Mouse (Mus musculus) lung, embryonic 15.5 days (tissue): ENCODE results near the gene AI661453. TPM values are rescaled to one million over a fixed set of nuclear protein-coding genes. Genes with fewer than 3 reads are reported as not detected.

ENCODE experiments used
- ATAC-seq: fragments of 200-750 bp; cut with Nextera tagmentation; 2 replicates; pipeline ENCODE4 v1.8.0; 2017; ENCODE audit warnings: moderate number of reproducible peaks, borderline replicate concordance; ENCODE audit not compliant: low FRiP score, low TSS enrichment; ENCODE audit errors: extremely low read depth
- H3K27ac ChIP-seq: fragments of 300-500 bp; sonication (generic); 2 replicates; pipeline ENCODE4 v1.5.1; 2015; ENCODE audit warnings: moderate library complexity, mild to moderate bottlenecking, inconsistent platforms
- H3K27me3 ChIP-seq: fragments of 300-500 bp; sonication (generic); 2 replicates; pipeline ENCODE4 v1.6.1; 2015; ENCODE audit warnings: inconsistent platforms
- H3K36me3 ChIP-seq: fragments of 300-500 bp; sonication (generic); 2 replicates; pipeline ENCODE4 v1.6.1; 2015; ENCODE audit warnings: inconsistent platforms
- H3K4me1 ChIP-seq: fragments of 300-500 bp; sonication (generic); 2 replicates; pipeline ENCODE4 v1.6.1; 2015; ENCODE audit warnings: inconsistent platforms
- H3K4me2 ChIP-seq: fragments of 300-500 bp; sonication (generic); 2 replicates; pipeline ENCODE4 v1.6.1; 2015; ENCODE audit warnings: inconsistent platforms, mild to moderate bottlenecking, moderate library complexity
- H3K4me3 ChIP-seq: fragments of 300-500 bp; sonication (generic); 2 replicates; pipeline ENCODE4 v1.5.1; 2015; ENCODE audit warnings: mild to moderate bottlenecking, inconsistent platforms
- H3K9ac ChIP-seq: fragments of 300-500 bp; sonication (generic); 2 replicates; pipeline ENCODE4 v1.6.1; 2015; ENCODE audit warnings: inconsistent platforms
- H3K9me3 ChIP-seq: fragments of 300-500 bp; sonication (generic); 2 replicates; pipeline ENCODE4 v1.6.1; 2016; ENCODE audit warnings: inconsistent platforms
- WGBS: fragments of 180-500 bp; shearing (Covaris S2); methylation state at CpG from one replicate; pipeline ENCODE4 v1.1.7; 2015; 5-methylcytosine and 5-hydroxymethylcytosine counted together
- polyA plus RNA-seq: library from polyadenylated mRNA; unstranded; fragments of >200 nt; fragmentation: Nextera tagmentation; extraction: Ambion mirVana; gene quantifications from 2 replicates; pipeline ENCODE4 v1.2.1, GENCODE M21; 2015

The AI661453 gene
- polyA plus RNA-seq, 1 experiment from 2014 or later: 2.4 TPM

DNA sequence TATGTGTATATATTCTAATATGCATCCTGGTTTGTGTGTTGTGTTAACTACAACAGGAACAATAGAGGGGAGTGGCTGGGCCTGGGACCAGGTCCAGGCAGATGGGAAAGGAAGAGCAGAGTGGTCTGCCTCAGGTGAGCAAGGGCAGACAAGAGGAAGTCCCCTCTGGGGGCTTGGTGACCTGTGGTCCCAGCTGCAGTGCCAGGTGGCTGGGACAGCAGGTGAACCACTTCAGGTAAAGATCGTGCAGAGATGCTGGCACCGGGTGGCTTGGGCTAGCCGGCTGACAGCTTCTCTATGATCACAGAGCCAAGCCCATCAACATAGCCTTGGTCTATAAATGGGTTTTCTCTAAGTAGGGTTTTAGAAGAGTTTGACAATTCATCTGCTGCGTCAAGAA lies 33.7 kb downstream of the AI661453 start:
- Histone ChIP-seq H3K4me3 (no peak overlapping the region), H3K36me3 (no peaks in the 10 kb centered on the region), H3K9me3 (no peaks in the 10 kb centered on the region), H3K27me3 (peaks cover 25% of the 10 kb centered on the region), H3K9ac (no peak overlapping the region), H3K4me1 (peaks cover 32% of the 10 kb centered on the region), H3K4me2 (no peak overlapping the region), H3K27ac (no peak overlapping the region)
- 86% methylated on average over 4 of the region's 4 CpGs for WGBS
- ATAC-seq: no peak

DNA sequence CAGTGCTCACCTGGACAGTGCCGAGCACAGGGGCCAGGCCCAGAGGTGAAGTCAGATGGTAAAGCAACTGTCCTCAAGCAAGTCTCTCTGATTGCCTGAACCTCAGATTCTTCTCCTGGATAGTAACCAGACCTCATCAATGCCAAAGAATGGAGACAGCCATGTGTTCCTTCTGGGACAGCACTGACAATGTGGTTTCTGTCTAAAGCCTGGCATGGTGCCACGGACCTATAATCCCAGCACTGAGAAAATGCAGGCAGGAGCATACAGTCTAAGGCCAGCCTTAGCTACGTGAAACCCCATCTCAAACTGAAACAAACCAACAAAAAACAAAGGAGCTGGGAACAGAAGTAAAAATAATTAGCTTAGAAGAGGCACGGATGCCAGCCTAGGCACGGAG lies 34.3 kb downstream of the AI661453 start:
- Histone ChIP-seq H3K4me3 (no peak overlapping the region), H3K4me1 (peaks cover 32% of the 10 kb centered on the region), H3K36me3 (no peaks in the 10 kb centered on the region), H3K27me3 (peaks cover 20% of the 10 kb centered on the region), H3K27ac (no peak overlapping the region), H3K9ac (no peak overlapping the region), H3K4me2 (no peak overlapping the region), H3K9me3 (no peaks in the 10 kb centered on the region)
- ATAC-seq: no peak
- WGBS: 73% methylated on average over 5 of the region's 5 CpGs

- H3K4me1 ChIP-seq: peaks cover 31% of the 10 kb centered on the region
- H3K27ac ChIP-seq: peak overlapping the region; percentile 33
- no peaks in the 10 kb centered on the region for H3K9me3 ChIP-seq
- no peak; the same call in none of the 2 replicates for ATAC-seq
- H3K27me3 ChIP-seq: peaks cover 9% of the 10 kb centered on the region
- 30% methylated on average over 15 of the region's 15 CpGs for WGBS
- no peak overlapping the region for H3K4me2 ChIP-seq
- no peak overlapping the region for H3K4me3 ChIP-seq
- no peaks in the 10 kb centered on the region for H3K36me3 ChIP-seq
- no peak overlapping the region for H3K9ac ChIP-seq
Measured at GRCm38 (mm10) chr17:47472435-47473350, 36.3 kb downstream of the AI661453 start.

DNA sequence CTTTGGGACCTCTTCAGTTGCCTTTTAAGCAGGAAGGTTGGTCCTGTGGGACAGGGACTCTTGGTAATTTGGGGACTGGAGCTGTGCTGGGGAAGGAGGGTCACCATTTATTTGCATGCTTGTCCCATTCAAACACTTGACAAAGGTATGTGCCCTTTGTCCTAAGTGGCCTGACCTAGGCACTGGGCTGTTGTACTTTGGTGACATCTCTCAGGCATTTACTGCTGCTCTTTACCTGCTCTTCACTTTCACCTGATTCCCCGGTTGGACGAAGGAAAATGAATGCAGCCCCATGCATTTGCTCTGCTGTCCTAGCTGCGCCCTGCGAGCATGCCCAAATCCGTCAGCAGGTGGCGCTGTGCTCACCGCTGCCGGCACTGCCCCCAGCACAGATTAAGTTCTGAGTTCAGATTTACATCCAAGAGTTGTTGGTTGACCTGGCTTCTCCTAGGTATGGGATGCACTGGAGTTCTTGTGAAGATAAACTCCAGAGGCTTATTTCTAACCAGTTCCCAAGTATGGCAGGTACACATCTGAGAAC lies 37.1 kb downstream of the AI661453 start:
- H3K4me1 ChIP-seq: peaks cover 23% of the 10 kb centered on the region
- no peak overlapping the region for H3K9ac ChIP-seq
- no peak overlapping the region for H3K4me3 ChIP-seq
- no peak for ATAC-seq
- WGBS: 14% methylated on average over 8 of the region's 8 CpGs
- no peak overlapping the region for H3K4me2 ChIP-seq
- no peaks in the 10 kb centered on the region for H3K36me3 ChIP-seq
- no peak overlapping the region for H3K27ac ChIP-seq
- H3K9me3 ChIP-seq: no peaks in the 10 kb centered on the region
- peaks cover 4% of the 10 kb centered on the region; the same call in 1 of the 2 replicates for H3K27me3 ChIP-seq

DNA sequence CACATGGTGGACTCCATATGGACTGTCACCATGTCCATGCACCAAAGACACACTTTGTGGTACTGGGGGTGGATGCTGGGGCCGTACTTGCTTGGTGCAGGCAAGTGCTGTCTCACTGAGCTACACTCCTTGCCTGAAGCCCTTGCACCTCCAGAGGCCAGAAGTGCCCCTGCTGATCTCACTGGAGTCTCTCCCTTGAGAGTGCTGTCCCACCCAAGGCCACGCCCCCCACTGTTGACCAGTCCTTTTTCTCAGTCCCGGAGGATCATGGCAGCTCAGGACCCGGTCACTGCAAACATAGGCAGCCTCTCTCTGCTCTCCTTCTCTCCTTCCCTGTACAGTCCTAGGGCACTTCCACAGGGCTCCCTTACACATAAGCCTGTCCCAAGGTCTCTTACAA lies 37.8 kb downstream of the AI661453 start:
- Histone ChIP-seq H3K4me1 (peaks cover 21% of the 10 kb centered on the region), H3K27me3 (0 out of 2 replicates have a peak, but pooled peaks cover under 1% of the 10 kb centered on the region), H3K9ac (no peak overlapping the region), H3K27ac (no peak overlapping the region), H3K4me3 (no peak overlapping the region), H3K9me3 (no peaks in the 10 kb centered on the region), H3K36me3 (no peaks in the 10 kb centered on the region), H3K4me2 (no peak overlapping the region)
- WGBS: 62% methylated on average over 4 of the region's 4 CpGs
- no peak for ATAC-seq

GRCm38 (mm10) chr17:47475181-47475580 lies 38.8 kb downstream of the AI661453 start:
- H3K9ac ChIP-seq: no peak overlapping the region
- peaks cover 25% of the 10 kb centered on the region for H3K4me1 ChIP-seq
- no peak for ATAC-seq
- 82% methylated on average over 4 of the region's 4 CpGs for WGBS
- no peak overlapping the region for H3K27ac ChIP-seq
- H3K9me3 ChIP-seq: no peaks in the 10 kb centered on the region
- H3K27me3 ChIP-seq: no peaks in the 10 kb centered on the region
- no peak overlapping the region for H3K4me3 ChIP-seq
- no peak overlapping the region for H3K4me2 ChIP-seq
- no peaks in the 10 kb centered on the region for H3K36me3 ChIP-seq

DNA sequence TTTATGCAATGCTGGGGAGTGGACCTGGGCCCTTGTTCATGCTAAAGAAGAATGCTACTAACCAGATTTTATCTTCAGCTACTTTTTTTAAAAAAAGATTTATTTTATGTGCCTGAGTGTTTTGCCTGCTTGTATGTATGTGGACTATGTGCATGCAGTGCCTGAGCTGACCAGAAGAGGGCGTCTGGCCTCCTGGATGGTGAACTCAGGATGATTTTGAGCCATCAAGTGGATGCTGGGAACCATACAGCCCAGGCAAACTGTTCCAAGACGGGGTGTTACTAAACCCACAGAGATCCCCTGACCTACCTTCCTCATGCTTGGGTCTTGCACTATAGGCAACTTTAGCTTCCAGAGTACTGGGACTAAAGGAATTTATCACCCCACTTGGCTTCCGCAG lies 39.3 kb downstream of the AI661453 start:
- H3K9me3 ChIP-seq: no peaks in the 10 kb centered on the region
- H3K27ac ChIP-seq: no peak overlapping the region
- H3K9ac ChIP-seq: no peak overlapping the region
- WGBS: 63% methylated on average over 3 of the region's 3 CpGs
- H3K4me2 ChIP-seq: no peak overlapping the region
- H3K27me3 ChIP-seq: no peaks in the 10 kb centered on the region
- ATAC-seq: no peak
- no peak overlapping the region for H3K4me3 ChIP-seq
- peaks cover 20% of the 10 kb centered on the region for H3K4me1 ChIP-seq
- H3K36me3 ChIP-seq: no peaks in the 10 kb centered on the region

GRCm38 (mm10) chr17:47479887-47480286 lies 43.5 kb downstream of the AI661453 start:
- H3K27ac ChIP-seq: no peak overlapping the region

GRCm38 (mm10) chr17:47482401-47482800 lies 46.0 kb downstream of the AI661453 start:
- Histone ChIP-seq H3K4me2 (no peak overlapping the region), H3K27me3 (no peaks in the 10 kb centered on the region), H3K36me3 (0 out of 2 replicates have a peak, but pooled peaks cover under 1% of the 10 kb centered on the region), H3K4me1 (peaks cover 20% of the 10 kb centered on the region), H3K4me3 (no peak overlapping the region), H3K9ac (no peak overlapping the region), H3K27ac (no peak overlapping the region), H3K9me3 (no peaks in the 10 kb centered on the region)
- WGBS: 39% methylated on average over 2 of the region's 2 CpGs
- no peak for ATAC-seq

More at GRCm38 (mm10) chr17:47479887-47480286, 43.5 kb downstream of the AI661453 start:
- H3K27me3 ChIP-seq: no peaks in the 10 kb centered on the region
- H3K4me2 ChIP-seq: no peak overlapping the region
- H3K36me3 ChIP-seq: no peaks in the 10 kb centered on the region
- peaks cover 8% of the 10 kb centered on the region for H3K4me1 ChIP-seq
- WGBS: 37% methylated on average over 3 of the region's 3 CpGs
- no peaks in the 10 kb centered on the region for H3K9me3 ChIP-seq
- ATAC-seq: no peak
- H3K4me3 ChIP-seq: no peak overlapping the region
- H3K9ac ChIP-seq: no peak overlapping the region

- WGBS: 17% methylated on average over 1 of the region's 1 CpGs
- H3K4me2 ChIP-seq: 0 out of 2 replicates have a peak overlapping the region, but pooled peaks have one; percentile 18
- H3K9ac ChIP-seq: no peak overlapping the region
- ATAC-seq: peak; percentile 75
- H3K4me1 ChIP-seq: peaks cover 20% of the 10 kb centered on the region
- H3K27me3 ChIP-seq: no peaks in the 10 kb centered on the region
- peaks cover 8% of the 10 kb centered on the region for H3K36me3 ChIP-seq
- H3K4me3 ChIP-seq: no peak overlapping the region
- H3K9me3 ChIP-seq: no peaks in the 10 kb centered on the region
- peak overlapping the region; percentile 91 for H3K27ac ChIP-seq
Measured at GRCm38 (mm10) chr17:47484241-47484921, 48.0 kb downstream of the AI661453 start.

GRCm38 (mm10) chr17:47484993-47485392 lies 48.6 kb downstream of the AI661453 start:
- H3K4me2 ChIP-seq: 0 out of 2 replicates have a peak overlapping the region, but pooled peaks have one; percentile 18
- peaks cover 14% of the 10 kb centered on the region for H3K36me3 ChIP-seq
- no peak for ATAC-seq
- H3K27ac ChIP-seq: peak overlapping the region; percentile 91
- peaks cover 16% of the 10 kb centered on the region for H3K4me1 ChIP-seq
- WGBS: 5% methylated on average over 3 of the region's 3 CpGs
- no peaks in the 10 kb centered on the region for H3K9me3 ChIP-seq
- no peak overlapping the region for H3K4me3 ChIP-seq
- no peaks in the 10 kb centered on the region for H3K27me3 ChIP-seq
- no peak overlapping the region for H3K9ac ChIP-seq
